Mouse (Mus musculus): ENCODE measurements around the gene Prm2. TPM values are rescaled to one million over a fixed set of nuclear protein-coding genes. Genes with fewer than 3 reads are reported as not detected.

Prm2 gene
- total RNA-seq (2015) = not detected in 2 replicates
- total RNA-seq (2017) = not detected in 2 replicates

DNA sequence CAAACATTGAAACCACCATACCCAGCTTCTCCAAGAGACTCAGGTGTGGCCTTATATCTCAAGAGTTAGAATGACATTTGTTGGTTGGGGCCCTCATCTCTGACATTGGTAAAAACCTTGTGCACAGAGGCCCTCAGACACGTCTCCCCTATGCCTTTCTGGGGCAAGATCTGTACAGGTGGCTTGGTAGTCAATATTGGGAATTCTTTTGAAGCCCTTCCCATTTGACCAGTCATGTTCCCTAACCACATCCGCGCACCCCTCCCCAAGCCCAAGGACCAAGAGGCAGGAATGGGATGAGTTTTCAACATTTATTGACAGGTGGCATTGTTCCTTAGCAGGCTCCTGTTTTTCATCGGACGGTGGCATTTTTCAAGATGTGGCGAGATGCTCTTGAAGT lies at the start of gene Prm2:
Gene Prm2 (minus strand): TSS at position 101 of the 400 bp plus-strand sequence.
- ATAC-seq (ENCODE audit: poor library complexity, severe bottlenecking) = no peak

DNA sequence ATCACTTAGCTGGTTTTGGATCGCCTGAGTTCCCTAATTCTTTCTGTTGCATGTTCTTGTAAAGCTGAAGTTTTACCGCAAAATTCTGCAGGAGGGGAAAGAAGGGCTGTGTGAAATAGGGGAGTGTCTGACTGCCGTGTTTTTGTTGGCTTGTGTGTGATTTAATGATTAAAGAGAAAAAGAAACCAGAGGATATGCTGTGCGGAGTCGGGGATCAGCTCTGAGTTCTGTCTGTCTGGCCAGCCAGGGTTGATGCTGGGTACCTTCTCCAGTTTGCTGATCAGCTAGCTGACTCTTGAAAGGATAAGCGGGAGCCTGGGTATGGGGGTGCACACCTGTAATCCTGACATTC lies 48.4 kb upstream of the Prm2 start:
- peak; percentile 50; the same call in 1 of the 2 replicates for ATAC-seq (ENCODE audit: poor library complexity, severe bottlenecking)

DNA sequence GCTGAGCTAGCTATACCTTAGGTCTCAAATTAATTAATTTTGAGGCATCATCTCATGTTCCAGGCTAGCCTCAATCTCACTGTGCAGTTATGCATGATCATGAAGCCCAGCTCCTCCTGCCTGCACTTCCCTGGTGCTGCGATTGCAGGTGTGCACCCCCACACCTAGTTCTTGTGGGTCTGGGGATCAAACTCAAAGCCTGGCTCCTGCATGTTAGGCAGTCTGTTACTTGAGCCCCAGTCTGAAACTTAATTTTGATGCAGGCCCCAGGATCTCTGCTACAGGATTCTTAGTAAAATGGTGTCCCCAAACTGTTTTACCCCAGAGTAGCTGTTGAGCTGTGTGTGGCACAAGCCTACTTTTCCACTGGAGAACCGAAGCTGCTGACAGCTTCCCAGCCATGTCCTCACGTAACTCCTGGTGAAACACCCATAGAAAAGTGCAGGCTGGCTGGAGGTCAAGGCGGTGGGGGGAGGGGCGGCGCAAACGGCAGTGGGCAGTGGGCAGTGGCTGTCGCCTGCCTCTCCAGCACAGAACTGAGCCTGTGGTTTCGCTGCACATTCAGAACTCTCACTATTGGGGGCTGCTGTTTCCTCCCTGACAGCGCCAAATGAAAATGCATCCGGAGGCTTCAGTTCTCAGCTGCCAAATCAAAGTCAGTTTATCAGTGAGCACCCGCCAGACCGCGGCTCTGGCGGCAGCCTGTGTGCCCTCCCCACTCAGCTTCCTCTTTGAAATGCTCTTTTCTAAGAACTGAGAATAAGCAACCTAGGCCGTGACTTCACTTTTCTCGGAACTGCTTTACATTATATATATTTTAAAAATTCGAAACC lies 47.8 kb upstream of the Prm2 start:
- peak; percentile 87 for ATAC-seq (ENCODE audit: poor library complexity, severe bottlenecking)

DNA sequence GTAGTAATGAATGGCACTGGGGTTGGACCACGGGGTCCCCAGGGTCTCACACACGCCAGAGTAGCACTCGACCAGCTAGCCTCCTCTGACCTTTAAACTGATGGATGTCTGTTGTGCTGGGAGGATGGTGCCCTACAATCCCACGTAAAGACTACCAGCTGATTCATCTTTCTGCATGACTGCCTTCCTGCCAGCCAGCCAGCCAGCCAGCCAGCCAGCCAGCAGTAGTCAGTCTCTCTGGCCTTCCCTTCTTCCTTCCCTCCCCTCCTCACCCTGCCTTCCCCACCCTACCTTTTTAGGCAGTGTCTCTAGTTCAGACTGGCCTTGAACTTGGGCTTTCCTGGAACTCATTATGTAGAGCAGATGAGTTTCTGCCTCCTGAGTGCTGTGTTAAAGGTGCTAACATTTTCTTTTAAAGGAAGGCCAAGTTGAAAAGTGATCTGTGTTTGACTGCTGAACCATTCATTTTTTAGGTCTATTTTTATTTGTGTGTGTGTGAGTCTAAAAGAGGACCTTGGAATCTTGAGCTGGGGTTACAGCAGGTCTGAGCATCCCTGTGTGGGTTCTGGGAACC lies 46.4 kb upstream of the Prm2 start:
- ATAC-seq (ENCODE audit: poor library complexity, severe bottlenecking) = no peak

DNA sequence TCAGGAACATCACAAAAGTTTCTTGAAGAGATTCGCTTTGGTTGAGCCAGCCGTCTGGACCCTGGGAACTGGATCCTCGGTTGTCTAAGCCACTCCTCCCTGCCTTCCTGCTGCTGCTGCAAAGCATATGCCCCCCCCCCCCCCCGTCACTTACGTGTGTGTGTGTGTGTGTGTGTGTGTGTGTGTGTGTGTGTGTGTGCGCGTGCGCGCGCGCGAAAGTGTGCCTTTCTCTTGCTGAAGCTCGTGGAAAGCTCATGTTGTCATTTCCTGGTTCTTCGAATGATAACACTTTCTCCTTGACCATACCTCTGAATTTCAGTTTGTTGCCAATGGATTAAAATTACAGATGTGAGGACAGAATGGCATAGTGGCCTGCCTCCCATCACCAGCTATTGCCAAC lies 44.1 kb upstream of the Prm2 start:
- no peak for ATAC-seq (ENCODE audit: poor library complexity, severe bottlenecking)

DNA sequence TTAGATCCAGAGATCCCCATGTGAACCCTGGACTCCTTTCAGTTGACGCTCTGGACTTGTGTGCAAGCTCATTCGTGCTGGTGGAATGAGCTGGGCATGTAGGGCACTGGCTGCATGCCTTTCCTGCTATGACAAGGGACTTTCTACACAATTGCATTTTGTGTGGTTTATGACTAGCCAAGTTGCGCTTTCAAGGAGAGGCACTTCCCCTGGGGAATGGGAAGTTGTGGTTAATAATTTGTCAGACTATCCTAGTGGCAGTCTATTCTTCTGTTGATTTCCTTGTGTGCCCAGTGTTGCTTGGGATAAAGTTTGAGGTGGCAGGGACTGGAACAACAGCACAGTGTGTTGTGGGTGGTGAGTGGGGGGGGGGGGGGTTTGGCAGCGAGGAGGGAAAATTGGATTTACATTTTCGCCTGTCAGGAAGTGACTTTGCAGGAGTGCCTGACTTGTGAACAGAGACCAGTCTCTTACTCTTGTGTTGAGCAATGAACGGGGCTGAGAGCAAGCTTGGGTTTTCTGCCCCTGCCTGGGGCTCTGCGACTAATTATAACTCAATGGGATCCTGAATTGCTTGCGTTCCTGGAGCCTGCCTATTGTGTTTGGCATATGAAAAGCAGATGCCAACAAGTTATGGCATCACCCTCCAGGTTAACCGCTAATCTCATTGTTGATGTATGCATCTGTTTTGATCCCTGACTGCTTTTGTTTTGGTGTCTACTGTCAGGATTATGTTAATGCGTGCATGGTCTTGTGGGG lies 42.7 kb upstream of the Prm2 start:
- ATAC-seq (ENCODE audit: poor library complexity, severe bottlenecking) = peak; percentile 80

DNA sequence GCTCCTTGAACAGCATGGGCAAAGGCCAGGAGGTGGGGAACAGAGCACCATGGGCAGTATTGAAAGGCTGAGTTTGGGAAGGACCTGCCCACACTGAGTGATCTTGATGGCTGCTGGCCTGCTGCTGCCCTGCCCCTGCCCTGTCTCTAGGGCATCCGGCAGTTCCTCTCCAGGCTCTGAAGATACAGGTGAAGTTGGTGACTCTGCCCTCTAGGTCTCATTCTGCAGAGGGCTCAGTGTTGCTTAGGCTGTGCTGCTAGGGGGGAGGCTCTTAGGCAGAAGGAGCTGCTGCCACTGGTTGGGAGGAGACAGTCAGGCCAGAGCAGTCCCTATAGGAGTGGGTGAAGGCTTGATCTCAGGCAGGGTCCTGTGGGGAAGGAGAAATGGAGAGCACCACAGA lies 42.0 kb upstream of the Prm2 start:
- ATAC-seq (ENCODE audit: poor library complexity, severe bottlenecking) = peak; percentile 18

DNA sequence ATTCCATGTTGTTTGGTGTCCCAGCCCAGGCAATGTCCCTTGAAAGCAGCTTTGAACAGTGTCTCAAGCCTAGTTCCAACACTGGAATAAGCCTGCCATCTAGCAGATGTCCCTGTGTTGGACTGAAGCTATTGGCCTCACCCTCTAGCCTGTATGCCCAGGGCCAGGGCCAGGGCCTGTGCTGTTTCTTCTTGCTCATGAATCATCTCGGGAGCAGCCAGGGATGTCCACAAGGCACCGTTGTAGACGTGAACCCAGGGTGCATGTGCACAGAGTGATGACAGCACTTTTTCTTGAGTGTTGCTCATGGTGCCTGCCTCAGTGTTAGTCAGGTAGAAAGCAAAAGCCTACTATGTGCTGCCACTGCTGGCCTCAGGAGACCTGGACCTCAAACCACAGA lies 41.3 kb upstream of the Prm2 start:
- ATAC-seq (ENCODE audit: poor library complexity, severe bottlenecking) = no peak

DNA sequence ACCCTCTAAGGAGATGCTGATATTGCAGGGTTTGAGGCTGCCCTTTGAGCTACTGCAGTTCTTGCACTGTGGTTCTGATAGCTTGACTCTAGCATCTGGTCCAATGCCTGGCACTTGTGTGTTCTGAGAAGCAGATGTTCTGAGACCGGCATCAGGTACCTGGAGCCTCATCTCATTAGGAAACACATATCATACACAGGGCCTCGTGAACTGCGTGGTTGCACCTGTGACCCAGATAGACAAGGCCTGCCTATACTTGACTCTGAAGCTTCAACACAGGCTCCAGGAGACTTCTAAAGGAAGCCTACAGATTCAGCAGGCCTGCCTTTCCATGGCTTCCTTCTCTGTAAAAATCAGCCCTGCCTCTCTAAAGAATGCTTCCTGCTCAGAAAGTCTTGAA lies 40.5 kb upstream of the Prm2 start:
- ATAC-seq (ENCODE audit: poor library complexity, severe bottlenecking) = no peak

DNA sequence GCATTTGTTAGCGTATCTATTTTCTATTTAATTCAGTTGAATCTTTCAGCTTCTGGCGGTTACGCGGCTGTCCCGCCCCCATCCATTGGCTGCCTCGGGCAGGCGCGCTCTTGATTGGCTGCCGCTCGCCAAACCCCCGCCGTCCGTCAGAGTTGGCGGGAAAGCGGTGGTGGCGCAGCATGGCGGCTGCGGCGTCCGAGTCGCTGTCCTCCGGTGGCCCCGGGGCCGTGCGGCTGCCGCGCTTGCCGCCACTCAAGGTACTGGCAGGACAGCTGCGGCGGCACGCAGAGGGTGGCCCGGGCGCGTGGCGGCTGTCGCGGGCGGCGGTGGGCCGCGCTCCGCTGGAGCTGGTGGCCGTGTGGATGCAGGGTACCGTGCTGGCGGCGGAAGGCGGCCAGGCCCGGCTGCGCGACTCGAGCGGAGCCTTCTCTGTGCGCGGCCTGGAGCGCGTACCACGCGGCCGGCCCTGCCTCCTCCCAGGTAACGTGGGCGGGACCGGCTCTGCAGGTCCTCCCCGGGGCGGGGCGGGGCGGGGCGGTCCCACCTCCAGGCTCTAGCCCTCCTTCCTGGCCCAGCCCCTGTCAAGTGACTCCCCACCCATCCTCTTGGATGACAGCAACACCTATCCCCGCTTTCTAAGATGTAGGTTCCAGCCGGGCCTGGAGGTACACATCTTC lies 39.1 kb upstream of the Prm2 start, which contains the start of gene Rmi2:
Gene Rmi2 (plus strand): TSS at position 149 of the 677 bp plus-strand sequence.
- peak; percentile 77 for ATAC-seq (ENCODE audit: poor library complexity, severe bottlenecking)

DNA sequence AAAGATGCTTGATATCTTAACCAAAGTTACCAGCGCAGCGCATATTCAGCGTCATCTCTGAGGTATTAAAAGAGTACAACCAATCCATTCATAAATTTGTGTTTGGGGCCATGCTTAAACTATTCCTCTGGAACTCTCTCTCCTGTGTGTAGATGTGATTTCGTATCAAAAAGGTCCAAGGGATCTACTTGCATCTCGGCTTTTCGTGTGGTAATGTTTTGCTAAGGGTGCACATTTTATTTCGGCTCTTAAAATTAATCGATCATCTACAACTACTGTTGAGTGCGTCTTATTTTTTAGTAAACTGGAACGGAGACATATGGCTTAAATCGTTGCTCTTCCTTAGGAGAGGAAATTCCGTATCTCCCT lies 38.6 kb upstream of the Prm2 start:
- ATAC-seq (ENCODE audit: poor library complexity, severe bottlenecking) = no peak

DNA sequence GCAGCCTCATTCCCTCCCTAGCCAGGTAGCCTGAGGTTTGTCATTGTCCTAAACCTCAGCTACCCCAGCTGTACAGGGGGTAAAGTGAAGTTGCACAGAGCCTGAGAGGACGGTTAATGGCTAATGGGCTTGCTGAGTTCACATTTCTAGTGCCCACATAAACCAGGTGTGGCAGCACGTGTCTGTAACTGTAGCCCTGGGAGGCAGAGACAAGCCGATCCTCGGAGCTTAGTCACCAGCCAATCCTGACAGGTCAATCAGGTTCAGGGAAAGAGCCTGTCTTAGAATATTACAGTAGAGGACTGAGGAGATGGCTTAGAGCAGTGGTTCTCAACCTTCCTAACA lies 32.5 kb upstream of the Prm2 start:
- ATAC-seq (ENCODE audit: poor library complexity, severe bottlenecking) = no peak

DNA sequence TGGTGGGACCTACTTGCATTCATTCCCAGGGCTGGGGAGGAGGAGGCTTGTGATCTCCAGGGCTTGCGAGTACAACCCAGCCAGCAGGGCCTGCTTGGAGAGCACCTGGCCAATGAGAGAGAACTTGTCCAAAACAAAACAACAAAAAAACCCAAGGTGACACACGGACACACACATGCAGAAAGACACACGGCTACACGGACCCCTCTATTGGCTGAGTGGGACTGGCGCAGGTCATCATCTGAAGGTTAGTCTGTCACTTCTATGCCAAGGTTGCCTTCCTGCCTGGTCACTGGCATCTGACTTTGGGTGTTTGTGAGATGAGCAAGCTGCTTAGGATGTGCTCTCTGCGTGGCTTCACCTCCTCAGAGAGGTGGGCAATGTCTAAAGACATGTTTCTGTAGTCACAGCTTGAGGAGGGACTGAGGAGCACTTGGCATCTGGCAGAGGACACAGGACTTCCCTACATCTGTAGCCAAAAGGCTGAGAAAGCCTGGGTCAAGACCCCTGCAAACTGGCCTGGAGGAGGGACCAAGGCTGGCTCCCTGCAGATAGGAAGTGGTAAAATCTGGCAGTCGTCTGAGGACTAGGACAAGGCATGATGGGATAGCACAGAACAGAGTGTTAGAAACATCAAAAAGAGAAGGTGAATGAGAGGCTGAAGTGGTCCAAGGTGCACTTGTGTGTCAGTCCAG lies 32.0 kb upstream of the Prm2 start:
- ATAC-seq (ENCODE audit: poor library complexity, severe bottlenecking) = no peak

DNA sequence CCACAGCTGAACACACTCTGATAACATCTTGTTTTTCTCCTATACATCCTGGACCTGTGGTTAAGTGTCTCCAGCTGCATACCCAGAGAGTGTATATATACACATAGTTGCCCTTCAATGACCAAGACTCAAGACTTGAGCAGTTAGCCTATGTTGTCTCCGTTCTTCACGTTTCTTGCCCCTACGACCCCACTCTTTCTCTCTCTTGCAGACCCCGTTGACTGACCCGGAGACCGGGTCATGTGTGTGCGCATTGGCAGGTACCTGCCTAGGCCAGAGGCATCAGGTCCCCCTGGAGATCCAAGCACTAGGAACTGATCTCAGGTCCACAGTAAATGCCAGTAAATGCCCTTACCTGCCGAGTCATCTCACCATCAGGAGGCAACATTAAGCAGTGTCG lies 31.3 kb upstream of the Prm2 start:
- no peak for ATAC-seq (ENCODE audit: poor library complexity, severe bottlenecking)

DNA sequence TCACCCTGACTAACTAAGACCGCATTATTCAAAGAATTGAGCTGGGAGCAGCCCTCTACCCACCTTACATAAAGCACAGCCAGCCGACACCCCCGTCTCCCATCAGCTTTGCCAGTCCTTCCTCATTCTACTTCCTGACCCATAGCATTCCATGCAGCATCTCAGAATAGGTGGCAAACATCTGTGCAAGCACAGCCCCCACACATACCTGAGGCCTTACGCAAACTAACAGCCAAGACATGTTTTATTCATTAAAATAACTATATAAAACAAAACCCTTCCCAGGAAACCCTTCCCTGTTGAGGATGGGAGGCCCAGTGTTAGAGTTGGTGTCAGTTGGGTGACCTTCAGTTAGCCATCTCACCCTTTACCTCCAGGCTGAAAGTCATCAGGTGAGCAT lies 29.9 kb upstream of the Prm2 start:
- ATAC-seq (ENCODE audit: poor library complexity, severe bottlenecking) = no peak

DNA sequence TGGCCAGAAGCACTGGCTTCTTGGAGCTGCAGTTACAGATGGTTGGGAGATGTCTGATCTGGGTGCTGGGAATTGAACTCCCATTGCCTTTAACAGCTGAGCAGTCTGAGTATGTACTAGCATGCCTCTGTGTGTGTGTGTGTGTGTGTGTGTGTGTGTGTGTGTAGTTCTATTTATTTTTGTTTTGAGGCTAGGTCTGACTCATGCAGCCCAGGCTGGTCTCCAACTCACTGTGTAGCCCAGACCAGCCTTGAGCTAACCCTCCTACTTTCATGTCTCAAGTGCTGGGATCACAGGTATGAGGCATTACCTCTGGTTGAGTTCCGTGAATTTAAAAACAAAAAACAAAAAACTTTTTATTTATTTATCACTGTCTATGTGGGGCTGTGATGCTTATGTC lies 28.6 kb upstream of the Prm2 start:
- no peak for ATAC-seq (ENCODE audit: poor library complexity, severe bottlenecking)

DNA sequence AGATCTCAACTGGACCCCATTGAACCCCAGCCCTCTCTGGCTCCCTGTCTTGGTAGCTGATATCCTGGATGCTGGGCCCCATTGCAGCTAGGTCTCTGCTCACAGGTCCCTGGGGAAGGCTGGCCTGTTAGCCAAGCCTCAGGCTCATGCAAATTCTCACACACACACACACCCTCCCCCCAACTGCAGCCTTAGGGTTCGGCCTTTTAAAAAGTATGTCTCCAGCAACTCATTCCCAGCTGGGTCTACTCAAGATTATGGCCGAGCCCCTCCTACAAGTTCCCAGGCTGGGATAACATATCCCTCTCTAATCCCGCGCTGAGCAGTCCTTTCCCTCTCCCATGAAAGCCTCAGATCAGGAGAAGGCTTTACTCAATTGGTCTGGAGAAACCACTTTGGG lies 25.5 kb upstream of the Prm2 start:
- no peak for ATAC-seq (ENCODE audit: poor library complexity, severe bottlenecking)

DNA sequence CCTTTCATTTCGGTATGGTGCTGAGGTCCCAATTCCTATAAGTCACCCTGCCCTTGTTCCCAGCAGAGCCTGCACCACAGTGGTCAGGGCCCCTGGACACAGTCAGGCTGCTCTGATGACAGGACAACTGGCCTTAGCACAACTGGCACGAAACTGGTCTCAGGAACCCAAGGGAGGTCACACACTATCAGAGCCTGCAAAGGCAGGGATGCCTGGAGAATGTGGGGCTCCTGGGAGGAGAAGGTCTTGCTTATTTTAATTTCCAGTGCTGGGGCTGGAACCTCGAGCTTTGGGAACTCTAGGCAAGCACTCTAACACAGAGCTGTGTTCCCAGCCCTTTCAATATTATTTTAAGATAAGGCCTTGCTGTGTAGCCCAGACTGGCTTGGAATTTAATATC lies 24.0 kb upstream of the Prm2 start:
- ATAC-seq (ENCODE audit: poor library complexity, severe bottlenecking) = no peak

DNA sequence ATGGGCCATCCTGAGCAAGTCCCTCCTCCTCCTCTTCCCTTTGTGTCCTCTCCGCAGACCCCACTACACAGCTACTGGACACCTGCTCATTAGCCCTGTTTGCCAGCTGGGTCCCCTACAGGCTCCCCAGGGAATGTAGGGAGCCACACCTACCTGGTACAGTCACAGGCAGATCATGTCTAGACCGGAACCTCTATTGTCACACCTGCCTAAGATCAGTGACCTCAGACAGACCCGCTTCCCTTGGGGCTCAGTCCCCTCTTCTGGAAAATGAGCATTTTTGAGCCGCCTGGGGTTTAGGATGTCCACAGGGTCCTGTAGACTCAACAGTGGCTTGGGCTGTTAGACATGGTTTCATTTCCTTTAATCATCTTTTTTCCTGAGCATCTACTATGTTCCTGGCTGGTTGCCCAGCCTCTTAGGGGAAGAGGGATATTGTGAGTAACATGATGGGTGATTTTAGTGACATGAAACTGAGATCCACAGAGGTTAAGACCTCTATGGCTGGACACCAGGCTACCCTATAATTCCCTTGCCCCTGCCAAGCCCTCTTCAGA lies 22.7 kb upstream of the Prm2 start:
- peak; percentile 71 for ATAC-seq (ENCODE audit: poor library complexity, severe bottlenecking)

DNA sequence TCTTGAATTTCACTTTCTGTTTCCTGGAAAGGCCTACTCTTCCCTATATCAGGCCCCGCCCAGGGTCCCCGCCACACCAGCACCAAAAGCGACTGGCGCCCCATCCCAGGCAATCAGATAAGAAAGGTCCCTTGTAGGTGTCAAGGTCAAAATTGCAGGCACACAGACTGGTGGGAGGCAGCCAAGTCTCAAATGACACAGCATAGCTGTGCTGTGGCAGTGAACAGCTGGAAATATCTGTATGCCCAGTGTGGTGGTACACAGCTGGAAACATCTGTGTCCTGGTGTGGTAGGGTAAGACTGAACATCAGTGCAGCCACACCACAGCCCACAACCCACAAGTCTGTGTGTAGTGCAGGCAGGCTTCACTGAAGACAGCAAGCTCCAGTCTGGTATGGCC lies 18.9 kb upstream of the Prm2 start:
- ATAC-seq (ENCODE audit: poor library complexity, severe bottlenecking) = no peak

DNA sequence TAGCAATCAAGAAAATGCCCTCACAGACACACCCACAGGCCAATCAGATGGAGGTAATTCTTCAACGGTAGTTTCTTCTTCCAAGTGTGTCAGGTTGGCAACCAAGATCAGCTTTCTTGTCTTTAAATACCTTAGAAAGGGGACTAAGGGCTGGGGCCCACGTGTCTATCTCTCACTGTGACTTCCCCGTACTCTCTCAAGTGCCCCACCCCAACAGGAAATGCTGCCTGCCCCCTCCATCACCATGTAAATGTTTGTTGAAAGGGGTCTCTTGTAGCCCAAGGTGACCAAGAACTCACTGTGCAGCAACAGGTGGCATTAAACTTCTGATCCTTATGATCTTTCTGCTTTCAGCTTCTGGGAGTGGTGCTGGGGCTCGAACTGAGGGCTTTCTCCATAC lies 17.8 kb upstream of the Prm2 start:
- ATAC-seq (ENCODE audit: poor library complexity, severe bottlenecking) = no peak

Data from megakaryocyte, adult 5-6 weeks (primary cell).